Mouse (Mus musculus): ENCODE results near the gene Gm45799.

- TF ChIP-seq MAFK (IDR thresholded peaks at IDR 0.05; ENCODE audit: insufficient read depth, low read depth, low read length) (no peak), ZC3H11A (IDR thresholded peaks at IDR 0.05; ENCODE audit: borderline replicate concordance, low read depth, low read length) (no peak), HCFC1 (IDR thresholded peaks at IDR 0.05; ENCODE audit: borderline replicate concordance, insufficient read depth, low read length) (no peak), ZNF384 (IDR thresholded peaks at IDR 0.05; ENCODE audit: low read depth, low read length) (no peak)
Measured at GRCm38 (mm10) chr7:105625397-105625796, 15.0 kb upstream of the Gm45799 start.
